Mouse (Mus musculus) lung, postnatal 0 days (tissue): Measurements from ENCODE around the gene Crabp2.

Experiments
- CTCF ChIP-seq: IDR thresholded peaks from 2 replicates; pipeline ENCODE4 v1.5.1; 2016; ENCODE audit warnings: antibody characterized with exemption, mild to moderate bottlenecking
- EP300 ChIP-seq: IDR thresholded peaks from 2 replicates; pipeline ENCODE4 v1.6.1; 2016; ENCODE audit warnings: antibody characterized with exemption, mild to moderate bottlenecking, control low read depth

- TF ChIP-seq CTCF, result no peak
- no peak for TF ChIP-seq EP300
Observed at GRCm38 (mm10) chr3:87935201-87935600, 13.3 kb upstream of the Crabp2 start.
